12 mouse cellular contexts compared by ENCODE assay signal in genomic region chr15:100419311-100419710, GRCm38 (mm10). TPM values are rescaled to one million over a fixed set of nuclear protein-coding genes. Genes with fewer than 3 reads are reported as not detected.
DNase-seq lines count a peak whose midpoint lies in the region; ATAC-seq and TF ChIP-seq lines count a peak whose summit lies in the region.
"Had no signal": no experiment of that assay in that cellular context is flagged by ENCODE, and none has a peak within 500 bp of the region (broad histone marks: within the 10 kb centered on the region; RNA-seq: fewer than 3 reads in every experiment).

No protein-coding gene starts in this region.

- ATAC-seq in midbrain, embryonic 16.5 days = no peak
- no peak for ATAC-seq in midbrain, postnatal 0 days (ENCODE audit: low FRiP score)

- H3K36me3 ChIP-seq in midbrain, embryonic 16.5 days (ENCODE audit: control insufficient read depth, insufficient read depth, low read length) = no peaks in the 10 kb centered on the region
- H3K36me3 ChIP-seq in midbrain, postnatal 0 days (ENCODE audit: insufficient read depth, low read length) = no peaks in the 10 kb centered on the region

- peaks cover 33% of the 10 kb centered on the region for H3K4me1 ChIP-seq in midbrain, embryonic 16.5 days (ENCODE audit: control insufficient read depth, insufficient read depth, low read length)
- H3K4me1 ChIP-seq in midbrain, postnatal 0 days (ENCODE audit: insufficient read depth, low read length) = peaks cover 13% of the 10 kb centered on the region; the same call in 1 of the 2 replicates

- H3K27me3 ChIP-seq in midbrain, embryonic 16.5 days (ENCODE audit: control insufficient read depth, insufficient read depth, low read depth, low read length) = peaks cover 2% of the 10 kb centered on the region; the same call in 1 of the 2 replicates
- H3K27me3 ChIP-seq in midbrain, postnatal 0 days (ENCODE audit: insufficient read depth, low read length) = peaks cover 2% of the 10 kb centered on the region

- H3K27ac ChIP-seq in midbrain, embryonic 16.5 days (ENCODE audit: low read length) = no peak overlapping the region
- no peak overlapping the region; the same call in 1 of the 2 replicates for H3K27ac ChIP-seq in midbrain, postnatal 0 days (ENCODE audit: low read depth, low read length)

- no peak overlapping the region for H3K4me3 ChIP-seq in midbrain, embryonic 16.5 days (ENCODE audit: low read depth, low read length)
- no peak overlapping the region for H3K4me3 ChIP-seq in midbrain, postnatal 0 days (ENCODE audit: low read depth, low read length)

- no peak overlapping the region for H3K4me2 ChIP-seq in midbrain, embryonic 16.5 days (ENCODE audit: low read length)
- H3K4me2 ChIP-seq in midbrain, postnatal 0 days (ENCODE audit: low read depth, low read length, poor library complexity, severe bottlenecking) = no peak overlapping the region

- no peak for TF ChIP-seq POLR2A in brain, embryonic 14.5 days (IDR thresholded peaks at IDR 0.05; ENCODE audit: borderline replicate concordance, extremely low read depth, insufficient read depth, insufficient read length, poor library complexity, severe bottlenecking)

- DNase-seq in gastrocnemius, postnatal 25 days = peak; percentile 21
- DNase-seq in gastrocnemius, postnatal 4 days (ENCODE audit: low spot score in 2 of 2) = no peak
- DNase-seq in midbrain, postnatal 0 days (ENCODE audit: low spot score) = no peak
- DNase-seq in brain, embryonic 14.5 days (ENCODE audit: low read depth) = peak; percentile 33
- DNase-seq in naive thymus-derived CD4-positive, alpha-beta T cell, adult 2 months (ENCODE audit: low read depth) = peak; percentile 60
- DNase-seq in layer of hippocampus, postnatal 14 days (ENCODE audit: low spot score in 2 of 2) = no peak
- DNase-seq in spleen, postnatal 36 days (ENCODE audit: low spot score in 2 of 2) = no peak
- DNase-seq: heart, postnatal 36 days; thymus, postnatal 14 days had no signal

- TF ChIP-seq CTCF in midbrain, postnatal 0 days (IDR thresholded peaks at IDR 0.05) = no peak
- no peak for TF ChIP-seq CTCF in brain, embryonic 14.5 days (IDR thresholded peaks at IDR 0.05; ENCODE audit: borderline replicate concordance, extremely low read depth, insufficient read depth, insufficient read length)

- H3K9me3 ChIP-seq in midbrain, embryonic 16.5 days (replicated peaks; ENCODE audit: control insufficient read depth, low read length, poor library complexity, severe bottlenecking) = no peaks in the 10 kb centered on the region
- no peaks in the 10 kb centered on the region for H3K9me3 ChIP-seq in midbrain, postnatal 0 days (ENCODE audit: low read length)

- 67% methylated on average over 8 of the region's 8 CpGs for whole genome bisulfite sequencing in midbrain, embryonic 16.5 days
- 71% methylated on average over 8 of the region's 8 CpGs for WGBS in midbrain, postnatal 0 days

- H3K9ac ChIP-seq in midbrain, embryonic 16.5 days (ENCODE audit: low read depth, low read length) = 0 out of 2 replicates have a peak overlapping the region, but pooled peaks have one; percentile 39
- H3K9ac ChIP-seq in midbrain, postnatal 0 days (replicated peaks; ENCODE audit: low read length, poor library complexity, severe bottlenecking) = no peak overlapping the region

RNA-seq across cellular contexts. Expression of gene Gm5475, which starts 2.6 kb away (rescaled TPM):
- total RNA-seq in gastrocnemius, postnatal 25 days (2021) = not detected
- not detected for total RNA-seq in gastrocnemius, postnatal 4 days (2021)
- polyA plus RNA-seq in midbrain, embryonic 16.5 days (2015; fragmentation: Nextera tagmentation; extraction: Ambion mirVana) = 0.10 TPM in 2 replicates
- not detected in 2 replicates for total RNA-seq in midbrain, postnatal 0 days (2014; rRNA removed)
- 0.15 and 0.17 TPM in 2 replicates for polyA plus RNA-seq in midbrain, postnatal 0 days (2015; fragmentation: Nextera tagmentation; extraction: Ambion mirVana)
- polyA plus RNA-seq in brain, embryonic 14.5 days (2012; rRNA removed) = 0.03 TPM in 1 of 2 replicates, not detected in the other
- total RNA-seq in layer of hippocampus, postnatal 14 days (2021) = not detected
- total RNA-seq: heart, postnatal 36 days had no signal

RNA-seq across cellular contexts. Expression of gene Slc11a2, which starts 5.6 kb away (rescaled TPM):
- 10 to 100 TPM; 36.7 to 41.9 TPM for total RNA-seq in gastrocnemius, postnatal 25 days (2021)
- total RNA-seq in gastrocnemius, postnatal 4 days (2021) = 10 to 100 TPM; 28.0 to 28.6 TPM
- 23.7 and 24.8 TPM in 2 replicates for polyA plus RNA-seq in midbrain, embryonic 16.5 days (2015; fragmentation: Nextera tagmentation; extraction: Ambion mirVana)
- 29.5 and 34.4 TPM in 2 replicates for total RNA-seq in midbrain, postnatal 0 days (2014; rRNA removed)
- 17.0 and 23.6 TPM in 2 replicates for polyA plus RNA-seq in midbrain, postnatal 0 days (2015; fragmentation: Nextera tagmentation; extraction: Ambion mirVana)
- polyA plus RNA-seq in brain, embryonic 14.5 days (2012; rRNA removed) = 37.6 and 45.6 TPM in 2 replicates
- 10 to 100 TPM; 61.4 to 65.1 TPM for total RNA-seq in layer of hippocampus, postnatal 14 days (2021)

RNA-seq across cellular contexts. Expression of gene Letmd1, which starts 49.5 kb away (rescaled TPM):
- 1 to 10 TPM; 9.1 to 9.9 TPM for total RNA-seq in gastrocnemius, postnatal 25 days (2021)
- total RNA-seq in gastrocnemius, postnatal 4 days (2021) = 10 to 100 TPM; 20.9 to 24.1 TPM
- polyA plus RNA-seq in midbrain, embryonic 16.5 days (2015; fragmentation: Nextera tagmentation; extraction: Ambion mirVana) = 57.4 and 57.5 TPM in 2 replicates
- total RNA-seq in midbrain, postnatal 0 days (2014; rRNA removed) = 80.9 and 86.0 TPM in 2 replicates
- 53.0 and 55.0 TPM in 2 replicates for polyA plus RNA-seq in midbrain, postnatal 0 days (2015; fragmentation: Nextera tagmentation; extraction: Ambion mirVana)
- 83.8 and 88.4 TPM in 2 replicates for polyA plus RNA-seq in brain, embryonic 14.5 days (2012; rRNA removed)
- total RNA-seq in layer of hippocampus, postnatal 14 days (2021) = 10 to 100 TPM; 61.1 to 66.6 TPM

RNA-seq across cellular contexts. Expression of gene Higd1c, which starts 55.0 kb away (rescaled TPM):
- not detected for total RNA-seq in gastrocnemius, postnatal 25 days (2021)
- not detected for total RNA-seq in gastrocnemius, postnatal 4 days (2021)
- not detected in 2 replicates for polyA plus RNA-seq in midbrain, embryonic 16.5 days (2015; fragmentation: Nextera tagmentation; extraction: Ambion mirVana)
- total RNA-seq in midbrain, postnatal 0 days (2014; rRNA removed) = not detected in 2 replicates
- polyA plus RNA-seq in midbrain, postnatal 0 days (2015; fragmentation: Nextera tagmentation; extraction: Ambion mirVana) = not detected in 2 replicates
- polyA plus RNA-seq in brain, embryonic 14.5 days (2012; rRNA removed) = not detected in 2 replicates
- total RNA-seq in layer of hippocampus, postnatal 14 days (2021) = not detected
- total RNA-seq: heart, postnatal 36 days had no signal
- polyA plus RNA-seq: cortical plate, adult 2 months; limb, embryonic 14.5 days had no signal

Comparison
In these comparisons a context has a peak if more than half of its experiments do, and no peak if none do; other contexts are left out.
1. DNase-seq: peak in gastrocnemius, postnatal 25 days (single experiment), brain, embryonic 14.5 days (single experiment) and naive thymus-derived CD4-positive, alpha-beta T cell, adult 2 months (single experiment); none in gastrocnemius, postnatal 4 days (0 of 2), midbrain, postnatal 0 days (single experiment), layer of hippocampus, postnatal 14 days (0 of 2) and spleen, postnatal 36 days (0 of 2).